Mouse (Mus musculus) Muller cell, postnatal 12 days (primary cell): Measurements from ENCODE around the gene Phtf1.
A peak's percentile ranks its signal among the peaks of the same experiment; 100 is the strongest.

Experiments used
- DNase-seq: peaks from one replicate; pipeline ENCODE4 v3.0.0-alpha.2; 2015; ENCODE audit errors: inconsistent ontology term

Gene Phtf1

GRCm38 (mm10) chr3:104019453-104019852 is 51.5 kb downstream of the Phtf1 start:
- no peak for DNase-seq

GRCm38 (mm10) chr3:104020101-104020500 is 52.2 kb downstream of the Phtf1 start:
- DNase-seq: no peak

- no peak for DNase-seq
Observed at GRCm38 (mm10) chr3:104026938-104027337, 59.0 kb downstream of the Phtf1 start.

GRCm38 (mm10) chr3:104032086-104032485 is 64.2 kb downstream of the Phtf1 start:
- no peak for DNase-seq

- DNase-seq: no peak
Observed at GRCm38 (mm10) chr3:104032747-104033146, 64.8 kb downstream of the Phtf1 start.

GRCm38 (mm10) chr3:104059001-104059622 is 91.2 kb downstream of the Phtf1 start:
- peak; percentile 75 for DNase-seq

- DNase-seq: no peak
Observed at GRCm38 (mm10) chr3:104069395-104069794, 101.5 kb downstream of the Phtf1 start.
